Mouse (Mus musculus): ENCODE results near the gene G6pc2. TPM values are rescaled to one million over a fixed set of nuclear protein-coding genes. Genes with fewer than 3 reads are reported as not detected.
A peak's percentile ranks its signal among the peaks of the same experiment; 100 is the strongest.

The G6pc2 gene
- polyA plus RNA-seq, 1 experiment from 2014 or later: not detected

GRCm38 (mm10) chr2:69264069-69264618 lies 53.3 kb downstream of the G6pc2 start:
- Histone ChIP-seq H3K4me3 (replicated peaks; ENCODE audit: low read length) (no peak overlapping the region), H3K9me3 (ENCODE audit: control insufficient read depth, low read length) (no peaks in the 10 kb centered on the region), H3K27ac (ENCODE audit: low read length) (no peak overlapping the region), H3K9ac (replicated peaks; ENCODE audit: low read depth, low read length) (no peak overlapping the region), H3K4me1 (replicated peaks; ENCODE audit: control insufficient read depth, insufficient read depth, low read length) (no peaks in the 10 kb centered on the region), H3K36me3 (ENCODE audit: control insufficient read depth, insufficient read depth) (no peaks in the 10 kb centered on the region), H3K27me3 (replicated peaks; ENCODE audit: control insufficient read depth, insufficient read depth, low read length) (no peaks in the 10 kb centered on the region), H3K4me2 (ENCODE audit: low read length) (no peak overlapping the region)
- ATAC-seq: no peak

- Histone ChIP-seq H3K4me1 (replicated peaks; ENCODE audit: control insufficient read depth, insufficient read depth, low read length) (no peaks in the 10 kb centered on the region), H3K9ac (replicated peaks; ENCODE audit: low read depth, low read length) (no peak overlapping the region), H3K9me3 (ENCODE audit: control insufficient read depth, low read length) (no peaks in the 10 kb centered on the region), H3K36me3 (ENCODE audit: control insufficient read depth, insufficient read depth) (no peaks in the 10 kb centered on the region), H3K4me3 (replicated peaks; ENCODE audit: low read length) (no peak overlapping the region), H3K4me2 (ENCODE audit: low read length) (no peak overlapping the region), H3K27me3 (replicated peaks; ENCODE audit: control insufficient read depth, insufficient read depth, low read length) (no peaks in the 10 kb centered on the region), H3K27ac (ENCODE audit: low read length) (no peak overlapping the region)
- WGBS: 7% methylated on average over 1 of the region's 1 CpGs
- ATAC-seq: peak; percentile 54; the same call in 1 of the 2 replicates
These were observed 65.0 kb downstream of the G6pc2 start for GRCm38 (mm10) chr2:69275875-69276274.

Other genes with a start within 250 kb of the G6pc2 start
- gene Nostrin, start 75.3 kb upstream of the G6pc2 start, polyA plus RNA-seq (2015; fragmentation: Nextera tagmentation; extraction: Ambion mirVana): 2.0 and 2.2 TPM in 2 replicates
- 78.5 and 97.4 TPM in 2 replicates for gene Spc25, start 4.9 kb upstream of the G6pc2 start, polyA plus RNA-seq (2015; fragmentation: Nextera tagmentation; extraction: Ambion mirVana)
- 0.39 TPM in 1 of 2 replicates, not detected in the other for gene Abcb11, start 131.5 kb downstream of the G6pc2 start, polyA plus RNA-seq (2015; fragmentation: Nextera tagmentation; extraction: Ambion mirVana)
- not detected in 2 replicates for gene Dhrs9, start 169.4 kb downstream of the G6pc2 start, polyA plus RNA-seq (2015; fragmentation: Nextera tagmentation; extraction: Ambion mirVana)